Mouse (Mus musculus) stomach, embryonic 16.5 days (tissue): Measurements from ENCODE around the gene Ndufa5. TPM values are rescaled to one million over a fixed set of nuclear protein-coding genes. Genes with fewer than 3 reads are reported as not detected.

Experiments
- ATAC-seq: fragments of 200-750 bp; cut with Nextera tagmentation; 2 replicates; pipeline ENCODE4 v1.8.0; 2017; ENCODE audit warnings: moderate number of reproducible peaks, moderate TSS enrichment; ENCODE audit not compliant: insufficient read depth, low FRiP score
- H3K27ac ChIP-seq: fragments of 300-500 bp; sonication (generic); 2 replicates; pipeline ENCODE4 v1.5.1; 2014; ENCODE audit warnings: low read length
- H3K27me3 ChIP-seq: fragments of 300-500 bp; sonication (generic); 2 replicates; pipeline ENCODE4 v1.6.1; 2014; ENCODE audit warnings: low read length, control low read depth, mixed read lengths; ENCODE audit not compliant: control insufficient read depth, insufficient read depth
- H3K36me3 ChIP-seq: fragments of 300-500 bp; sonication (generic); 2 replicates; pipeline ENCODE4 v1.6.1; 2014; ENCODE audit warnings: low read length; ENCODE audit not compliant: control insufficient read depth, insufficient read depth
- H3K4me1 ChIP-seq: fragments of 300-500 bp; sonication (generic); 2 replicates; pipeline ENCODE4 v1.6.1; 2014; ENCODE audit warnings: low read length, control low read depth, mixed read lengths; ENCODE audit not compliant: control insufficient read depth, insufficient read depth
- H3K4me2 ChIP-seq: fragments of 300-500 bp; sonication (generic); 2 replicates; pipeline ENCODE4 v1.6.1; 2014; ENCODE audit warnings: low read depth, low read length, mixed read lengths
- H3K4me3 ChIP-seq: fragments of 300-500 bp; sonication (generic); replicated peaks from 2 replicates; pipeline ENCODE4 v1.5.1; 2014; ENCODE audit warnings: mild to moderate bottlenecking, low read length
- H3K9ac ChIP-seq: fragments of 300-500 bp; sonication (generic); 2 replicates; pipeline ENCODE4 v1.6.1; 2014; ENCODE audit warnings: low read length
- H3K9me3 ChIP-seq: fragments of 300-500 bp; sonication (generic); replicated peaks from 2 replicates; pipeline ENCODE4 v1.6.1; 2016; ENCODE audit warnings: low read length, control low read depth; ENCODE audit not compliant: control insufficient read depth
- WGBS: fragments of 180-500 bp; shearing (Covaris S2); extraction: QIAGEN DNeasy Blood & Tissue Kit; methylation state at CpG from one replicate; pipeline ENCODE4 v1.1.7; 2014; 5-methylcytosine and 5-hydroxymethylcytosine counted together
- polyA plus RNA-seq: library from polyadenylated mRNA; unstranded; fragments of >200 nt; fragmentation: Nextera tagmentation; extraction: Ambion mirVana; gene quantifications from 2 replicates; pipeline ENCODE4 v1.2.1, GENCODE M21; 2015

Gene Ndufa5
- polyA plus RNA-seq, 1 experiment from 2014 or later, result 383 TPM

GRCm38 (mm10) chr6:24486530-24486929 lies 41.3 kb downstream of the Ndufa5 start:
- ATAC-seq, result no peak

GRCm38 (mm10) chr6:24470571-24471132 lies 57.2 kb downstream of the Ndufa5 start:
- no peak for ATAC-seq

More at GRCm38 (mm10) chr6:24486530-24486929, 41.3 kb downstream of the Ndufa5 start:
- Histone ChIP-seq H3K27me3 (no peaks in the 10 kb centered on the region), H3K4me3 (no peak overlapping the region), H3K4me2 (no peak overlapping the region), H3K4me1 (no peaks in the 10 kb centered on the region), H3K9ac (no peak overlapping the region), H3K36me3 (no peaks in the 10 kb centered on the region), H3K27ac (no peak overlapping the region), H3K9me3 (no peaks in the 10 kb centered on the region)
- 77% methylated on average over 5 of the region's 5 CpGs for WGBS

GRCm38 (mm10) chr6:24470135-24470534 lies 57.7 kb downstream of the Ndufa5 start:
- H3K4me3 ChIP-seq, result no peak overlapping the region
- no peak overlapping the region for H3K9ac ChIP-seq
- no peaks in the 10 kb centered on the region for H3K4me1 ChIP-seq
- no peaks in the 10 kb centered on the region for H3K27me3 ChIP-seq
- no peak overlapping the region for H3K4me2 ChIP-seq
- 83% methylated on average over 2 of the region's 2 CpGs for WGBS
- ATAC-seq, result no peak
- H3K9me3 ChIP-seq, result no peaks in the 10 kb centered on the region
- H3K27ac ChIP-seq, result no peak overlapping the region
- H3K36me3 ChIP-seq, result no peaks in the 10 kb centered on the region

More at GRCm38 (mm10) chr6:24470571-24471132, 57.2 kb downstream of the Ndufa5 start:
- H3K36me3 ChIP-seq, result no peaks in the 10 kb centered on the region
- no peaks in the 10 kb centered on the region for H3K27me3 ChIP-seq
- no peak overlapping the region for H3K27ac ChIP-seq
- no peaks in the 10 kb centered on the region for H3K9me3 ChIP-seq
- H3K4me2 ChIP-seq, result no peak overlapping the region
- no peaks in the 10 kb centered on the region for H3K4me1 ChIP-seq
- WGBS, result 84% methylated on average over 1 of the region's 1 CpGs
- no peak overlapping the region for H3K9ac ChIP-seq
- no peak overlapping the region for H3K4me3 ChIP-seq

Other genes with a start within 250 kb of the Ndufa5 start
- 0.06 TPM in 1 of 2 replicates, not detected in the other for gene Iqub, start 12.9 kb downstream of the Ndufa5 start, polyA plus RNA-seq
- 0.10 TPM in 1 of 2 replicates, not detected in the other for gene Asb15, start 131 bp upstream of the Ndufa5 start, polyA plus RNA-seq
- gene Lmod2, start 69.7 kb upstream of the Ndufa5 start, polyA plus RNA-seq, result 0.30 and 1.9 TPM in 2 replicates
- 54.3 and 55.5 TPM in 2 replicates for gene Wasl, start 137.0 kb upstream of the Ndufa5 start, polyA plus RNA-seq
- not detected in 2 replicates for gene Hyal6, start 205.2 kb upstream of the Ndufa5 start, polyA plus RNA-seq
- not detected in 2 replicates for gene Hyal4, start 220.3 kb upstream of the Ndufa5 start, polyA plus RNA-seq